Mouse (Mus musculus): Measurements from ENCODE around the gene March5. TPM values are rescaled to one million over a fixed set of nuclear protein-coding genes. Genes with fewer than 3 reads are reported as not detected.
"Not testable (repeated sequence)": the region's sequence is repeated elsewhere in the genome, so short reads cannot be mapped to it uniquely, and the experiment has no call there.

The March5 gene
- total RNA-seq, 2 experiments from 2014 or later: 82.6 to 96.0 TPM

- H3K4me3 ChIP-seq: no peak overlapping the region
- no peak for DNase-seq (ENCODE audit: extremely low spot score in 1 of 2, low spot score in 2 of 2)
- peak; percentile 50 for TF ChIP-seq CTCF (IDR thresholded peaks at IDR 0.05)
- intact Hi-C loops (cut with DNase I): loop anchor here (2.0 kb wide), 1 partner anchor 159 kb away; no protein-coding TSS in a partner anchor
- H3K27ac ChIP-seq: no peak overlapping the region
Measured at GRCm38 (mm10) chr19:37209467-37210128, 2.3 kb downstream of the March5 start.

GRCm38 (mm10) chr19:37210457-37210856 lies 3.1 kb downstream of the March5 start:
- DNase-seq (ENCODE audit: extremely low spot score in 1 of 2, low spot score in 2 of 2): no peak
- intact Hi-C loops (cut with DNase I): no loop called here
- H3K4me3 ChIP-seq: no peak overlapping the region
- H3K27ac ChIP-seq: no peak overlapping the region
- TF ChIP-seq CTCF (IDR thresholded peaks at IDR 0.05): no peak

GRCm38 (mm10) chr19:37211416-37211815 lies 4.1 kb downstream of the March5 start:
- no peak for DNase-seq (ENCODE audit: extremely low spot score in 1 of 2, low spot score in 2 of 2)
- TF ChIP-seq CTCF (IDR thresholded peaks at IDR 0.05): no peak
- Histone ChIP-seq H3K4me3 (no peak overlapping the region), H3K27ac (no peak overlapping the region)
- intact Hi-C loops (cut with DNase I): no loop called here

GRCm38 (mm10) chr19:37214711-37215110 lies 7.4 kb downstream of the March5 start:
- intact Hi-C loops (cut with DNase I): loop anchor here (2.0 kb wide), 1 partner anchor 50 kb away; no protein-coding TSS in a partner anchor
- Histone ChIP-seq H3K27ac (no peak overlapping the region), H3K4me3 (no peak overlapping the region)
- no peak for DNase-seq (ENCODE audit: extremely low spot score in 1 of 2, low spot score in 2 of 2)
- TF ChIP-seq CTCF (IDR thresholded peaks at IDR 0.05): no peak

- H3K4me3 ChIP-seq: no peak overlapping the region
- no peak for DNase-seq (ENCODE audit: extremely low spot score in 1 of 2, low spot score in 2 of 2)
- H3K27ac ChIP-seq: no peak overlapping the region
- intact Hi-C loops (cut with DNase I): no loop called here
- TF ChIP-seq CTCF (IDR thresholded peaks at IDR 0.05): no peak
Measured at GRCm38 (mm10) chr19:37225197-37225862, 18.0 kb downstream of the March5 start.

GRCm38 (mm10) chr19:37232598-37232997 lies 25.3 kb downstream of the March5 start:
- H3K27ac ChIP-seq; intact Hi-C loops (cut with DNase I); DNase-seq (ENCODE audit: extremely low spot score in 1 of 2, low spot score in 2 of 2); H3K4me3 ChIP-seq: not testable (repeated sequence)

- Histone ChIP-seq H3K27ac (no peak overlapping the region), H3K4me3 (peak overlapping the region; percentile 47)
- no peak for DNase-seq (ENCODE audit: extremely low spot score in 1 of 2, low spot score in 2 of 2)
- no peak for TF ChIP-seq CTCF (IDR thresholded peaks at IDR 0.05)
- intact Hi-C loops (cut with DNase I): no loop called here
Measured at GRCm38 (mm10) chr19:37233561-37234539, 26.5 kb downstream of the March5 start.

- no peak for DNase-seq (ENCODE audit: extremely low spot score in 1 of 2, low spot score in 2 of 2)
- Histone ChIP-seq H3K4me3 (no peak overlapping the region), H3K27ac (no peak overlapping the region)
- TF ChIP-seq CTCF (IDR thresholded peaks at IDR 0.05): no peak
- intact Hi-C loops (cut with DNase I): loop anchor here (1.0 kb wide), 1 partner anchor 265 kb away; no protein-coding TSS in a partner anchor
Measured at GRCm38 (mm10) chr19:37235818-37236217, 28.5 kb downstream of the March5 start.

- Histone ChIP-seq H3K4me3 (no peak overlapping the region), H3K27ac (no peak overlapping the region)
- no peak for TF ChIP-seq CTCF (IDR thresholded peaks at IDR 0.05)
- intact Hi-C loops (cut with DNase I): no loop called here
- no peak for DNase-seq (ENCODE audit: extremely low spot score in 1 of 2, low spot score in 2 of 2)
Measured at GRCm38 (mm10) chr19:37237306-37237705, 30.0 kb downstream of the March5 start.

GRCm38 (mm10) chr19:37237712-37238437 lies 30.5 kb downstream of the March5 start:
- TF ChIP-seq CTCF (IDR thresholded peaks at IDR 0.05): no peak
- H3K4me3 ChIP-seq: no peak overlapping the region
- intact Hi-C loops (cut with DNase I): no loop called here
- H3K27ac ChIP-seq: no peak overlapping the region
- no peak for DNase-seq (ENCODE audit: extremely low spot score in 1 of 2, low spot score in 2 of 2)

GRCm38 (mm10) chr19:37238651-37239050 lies 31.3 kb downstream of the March5 start:
- DNase-seq (ENCODE audit: extremely low spot score in 1 of 2, low spot score in 2 of 2): no peak
- no peak overlapping the region for H3K4me3 ChIP-seq
- no peak overlapping the region for H3K27ac ChIP-seq
- intact Hi-C loops (cut with DNase I): no loop called here
- no peak for TF ChIP-seq CTCF (IDR thresholded peaks at IDR 0.05)
